Mouse (Mus musculus) gastrocnemius, adult 8-10 months (tissue): Measurements from ENCODE around the gene Ciart. TPM values are rescaled to one million over a fixed set of nuclear protein-coding genes. Genes with fewer than 3 reads are reported as not detected.
A peak's percentile ranks its signal among the peaks of the same experiment; 100 is the strongest.
"Not testable (repeated sequence)": the region's sequence is repeated elsewhere in the genome, so short reads cannot be mapped to it uniquely, and the experiment has no call there.

Source experiments
- DNase-seq, 2 experiments: peaks; one replicate each; pipeline ENCODE4 v3.0.0; 2022; ENCODE audit warnings: low spot score in 2 of 2
- total RNA-seq, 4 experiments: library from RNA; stranded (reverse); gene quantifications; 2 replicates each; pipeline ENCODE4 v1.2.4; 2022

Ciart gene
- total RNA-seq, 4 experiments from 2014 or later, result 9.4 to 22.7 (median 15.7) TPM

- no peak for DNase-seq
Measured at GRCm38 (mm10) chr3:95865571-95865970, 16.5 kb downstream of the Ciart start.

- no peak for DNase-seq
Measured at GRCm38 (mm10) chr3:95865050-95865449, 17.0 kb downstream of the Ciart start.

DNA sequence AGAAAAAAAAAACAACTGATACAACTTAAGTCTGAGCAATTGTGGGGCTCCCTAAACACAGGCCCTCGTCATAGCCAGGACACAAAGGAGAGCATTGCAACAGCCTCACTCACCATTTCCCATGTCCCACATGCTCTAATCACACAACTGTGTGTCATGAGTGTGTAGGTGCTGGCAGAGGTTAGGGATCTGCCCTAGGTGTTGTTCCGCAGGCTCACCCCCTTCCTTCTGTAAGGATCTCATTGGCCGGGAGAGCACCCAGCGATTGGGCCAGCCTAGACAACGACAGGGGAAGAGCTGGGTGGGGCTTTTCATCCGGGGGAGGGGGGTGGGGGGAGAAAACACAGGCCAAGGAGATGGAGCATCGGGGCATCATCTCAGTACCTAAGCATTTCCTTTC is 18.5 kb downstream of the Ciart start:
- DNase-seq, result no peak

- peak; percentile 36 to 53 for DNase-seq
Measured at GRCm38 (mm10) chr3:95861796-95862195, 20.3 kb downstream of the Ciart start.

GRCm38 (mm10) chr3:95861216-95861615 is 20.8 kb downstream of the Ciart start:
- DNase-seq, result no peak

- no peak for DNase-seq
Measured at GRCm38 (mm10) chr3:95860323-95860722, 21.7 kb downstream of the Ciart start.

DNA sequence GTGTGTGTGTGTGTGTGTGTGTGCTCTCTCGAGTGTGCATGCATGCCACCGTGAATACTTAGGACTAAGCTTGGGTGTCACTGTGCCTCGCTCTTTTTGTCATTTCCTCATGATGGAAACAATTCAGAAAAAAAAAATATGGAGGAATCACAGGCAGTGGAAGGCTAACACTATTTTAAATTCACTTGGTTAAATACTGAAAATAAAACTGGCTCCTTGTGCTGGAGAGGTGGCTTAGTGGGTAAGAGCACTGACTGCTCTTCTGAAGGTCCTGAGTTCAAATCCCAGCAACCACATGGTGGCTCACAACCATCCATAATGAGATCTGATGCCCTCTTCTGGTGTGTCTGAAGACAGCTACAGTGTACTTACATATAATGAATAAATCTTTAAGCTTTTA is 23.8 kb downstream of the Ciart start:
- DNase-seq, result not testable (repeated sequence)

- DNase-seq, result not testable (repeated sequence)
Measured at GRCm38 (mm10) chr3:95857050-95857449, 25.0 kb downstream of the Ciart start.

DNA sequence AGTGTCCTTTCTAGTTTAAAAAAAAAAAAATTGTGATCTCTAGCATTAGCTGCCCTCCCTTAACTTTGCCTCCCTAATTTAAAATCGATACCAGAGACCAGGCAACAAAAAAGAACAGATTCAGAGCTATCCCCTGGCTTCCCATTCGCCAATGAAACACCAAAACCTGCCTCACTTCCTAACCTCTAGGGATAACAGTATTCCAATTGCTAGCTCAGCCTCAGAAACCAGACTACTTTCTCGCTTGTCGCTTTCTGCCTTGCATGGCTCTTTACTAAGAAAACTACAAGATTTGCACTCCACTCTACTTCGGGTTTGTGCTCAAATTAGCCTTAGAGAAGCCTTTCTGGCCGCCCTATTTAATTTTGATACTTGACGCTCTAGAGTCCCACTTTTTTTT is 25.9 kb downstream of the Ciart start:
- no peak for DNase-seq

DNA sequence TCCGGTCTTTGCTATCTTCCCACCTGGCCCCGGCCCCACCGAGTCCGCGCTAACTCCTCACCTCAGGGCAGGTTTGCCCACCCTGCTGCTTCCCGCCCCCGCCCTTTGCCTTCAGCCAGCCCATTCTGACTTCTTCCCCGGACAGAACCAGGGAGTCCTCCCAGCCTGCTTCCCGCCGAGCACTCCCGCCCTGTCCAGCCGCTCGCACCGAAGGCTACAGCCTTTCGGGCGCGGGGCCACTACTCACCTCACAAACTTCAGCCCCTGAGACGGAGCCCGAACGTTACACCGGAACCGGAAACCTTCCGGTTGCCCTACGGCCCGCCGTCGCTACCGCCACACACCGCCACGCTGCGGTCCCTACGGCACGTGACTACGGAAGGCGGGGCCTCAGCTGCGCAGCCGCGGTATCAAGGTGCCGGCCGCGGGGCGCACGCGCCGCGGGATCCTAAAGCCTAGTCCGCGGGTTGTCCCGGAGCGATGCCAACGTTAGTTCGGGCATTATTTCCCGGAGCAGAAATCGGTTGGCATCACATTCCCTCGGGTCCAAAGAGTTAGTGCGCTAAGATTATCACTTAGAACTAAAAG is 26.5 kb downstream of the Ciart start, which contains the start of gene Prpf3:
Gene Prpf3 (minus strand): TSS at position 384 of the 588 bp plus-strand sequence.
- DNase-seq, result peak; percentile 92 to 96

DNA sequence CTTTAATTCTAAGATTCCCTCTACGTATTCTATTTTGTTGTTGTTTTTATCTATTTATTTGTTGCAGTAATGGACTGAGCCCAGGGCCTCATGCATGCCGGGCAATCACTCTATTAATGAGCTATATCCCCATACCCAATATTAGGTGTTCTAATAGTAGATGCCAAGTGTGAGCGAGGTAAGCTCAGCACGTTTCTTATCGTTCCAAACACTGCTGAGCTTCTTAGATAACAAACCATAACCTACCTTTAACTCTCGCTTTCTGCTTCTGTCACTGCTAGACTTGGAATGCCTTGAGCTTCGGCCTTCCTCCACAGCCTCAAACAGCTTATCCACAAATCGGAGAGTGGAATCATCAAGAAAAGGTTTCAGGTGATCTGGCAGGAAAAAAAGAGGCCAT is 30.7 kb downstream of the Ciart start:
- DNase-seq, result no peak

DNA sequence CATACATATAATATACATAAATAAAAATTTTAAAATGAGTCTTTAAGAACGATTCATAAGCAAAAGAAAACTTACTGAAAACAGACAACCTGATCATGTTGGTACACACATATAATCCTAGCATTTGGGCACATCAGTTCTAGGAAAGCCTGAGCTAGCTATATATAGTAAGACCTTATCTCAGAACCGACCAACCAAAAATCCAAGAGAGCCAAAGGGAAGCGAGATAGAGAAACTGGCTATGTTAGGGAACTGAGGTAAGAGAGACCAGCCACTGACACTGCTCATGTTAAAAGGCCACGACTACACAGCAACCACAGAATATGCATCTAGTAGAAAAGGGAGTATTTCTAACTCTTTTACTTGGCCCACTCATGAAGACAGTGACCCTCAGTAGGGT is 31.4 kb downstream of the Ciart start:
- no peak for DNase-seq

- DNase-seq, result no peak
Measured at GRCm38 (mm10) chr3:95842503-95843214, 39.4 kb downstream of the Ciart start.

DNA sequence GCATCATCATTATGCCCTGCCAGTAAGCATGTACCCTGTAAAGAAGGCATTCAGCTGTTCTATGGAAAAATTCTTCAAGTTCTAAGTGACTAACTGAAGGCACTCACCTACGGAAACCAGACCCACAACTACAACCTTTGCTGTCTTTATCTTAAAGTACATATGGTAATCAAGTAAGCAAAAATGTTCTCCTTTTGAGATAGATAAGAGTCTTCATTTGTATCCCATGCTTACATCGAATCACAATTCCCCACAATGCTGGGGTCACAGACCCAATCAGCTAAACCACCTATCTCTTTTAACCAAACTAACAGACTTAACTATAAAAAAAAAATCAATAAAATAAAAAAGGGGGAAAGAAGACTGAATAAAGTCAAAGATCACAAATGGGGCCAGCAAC is 42.8 kb downstream of the Ciart start:
- no peak for DNase-seq

DNA sequence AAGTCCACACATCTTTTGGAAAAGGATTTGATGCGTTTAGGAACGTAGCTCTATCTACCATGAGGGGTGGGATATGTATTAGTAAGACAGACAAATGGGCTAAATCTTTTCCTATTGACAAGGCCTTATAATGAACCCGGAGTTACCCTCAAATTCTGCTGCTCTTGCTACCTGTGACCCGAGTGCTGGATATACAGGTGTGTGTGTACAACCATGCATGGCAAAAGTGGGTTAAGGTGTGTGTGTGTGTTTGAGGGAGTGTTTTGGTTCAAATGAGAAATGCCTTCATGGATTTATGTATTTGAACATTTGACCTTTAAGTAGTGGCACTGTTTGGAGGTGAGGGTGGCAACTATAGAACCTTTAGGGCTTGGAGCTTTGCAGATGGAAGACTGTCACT is 53.0 kb downstream of the Ciart start:
- no peak for DNase-seq

Other genes with a start within 250 kb of the Ciart start
- gene Mcl1, start 223.5 kb downstream of the Ciart start, total RNA-seq, result 100 to 1,000 TPM in 3 of 4 experiments, 10 to 100 TPM in 1; 95.7 to 113 (median 106) TPM
- 10 to 100 TPM; 13.8 to 23.4 (median 18.2) TPM for gene Adamtsl4, start 194.3 kb downstream of the Ciart start, total RNA-seq
- gene Ecm1, start 142.7 kb downstream of the Ciart start, total RNA-seq, result 10 to 100 TPM in 2 of 4 experiments, 1 to 10 TPM in 2; 6.0 to 16.6 (median 12.2) TPM
- gene Tars2, start 122.0 kb downstream of the Ciart start, total RNA-seq, result 10 to 100 TPM; 21.8 to 27.4 (median 26.8) TPM
- 10 to 100 TPM; 31.2 to 38.4 (median 32.1) TPM for gene Rprd2, start 63.4 kb downstream of the Ciart start, total RNA-seq
- 10 to 100 TPM; 12.8 to 18.2 (median 15.1) TPM for gene Prpf3, start 26.4 kb downstream of the Ciart start, total RNA-seq
- 100 to 1,000 TPM; 307 to 343 (median 325) TPM for gene Mrps21, start 10.7 kb downstream of the Ciart start, total RNA-seq
- 1 to 10 TPM; 1.1 to 2.1 (median 1.5) TPM for gene BC028528, start 9.8 kb upstream of the Ciart start, total RNA-seq
- 10 to 100 TPM; 44.6 to 48.2 (median 47.8) TPM for gene Aph1a, start 11.7 kb upstream of the Ciart start, total RNA-seq
- 100 to 1,000 TPM in 1 of 4 experiments, 10 to 100 TPM in 3; 41.8 to 112 (median 61.1) TPM for gene Car14, start 22.4 kb upstream of the Ciart start, total RNA-seq
- gene Anp32e, start 47.0 kb upstream of the Ciart start, total RNA-seq, result 100 to 1,000 TPM in 1 of 4 experiments, 10 to 100 TPM in 3; 76.8 to 106 (median 90.5) TPM
- 10 to 100 TPM; 11.3 to 16.5 (median 12.9) TPM for gene Plekho1, start 113.8 kb upstream of the Ciart start, total RNA-seq
- gene Vps45, start 176.2 kb upstream of the Ciart start, total RNA-seq, result 10 to 100 TPM; 11.3 to 16.8 (median 16.2) TPM
- gene Otud7b, start 222.3 kb upstream of the Ciart start, total RNA-seq, result 10 to 100 TPM; 61.8 to 77.4 (median 75.8) TPM